Mouse (Mus musculus) thymus, postnatal 25 days (tissue): ENCODE measurements around the gene Nphp4.

Experiments
- DNase-seq: peaks from one replicate; pipeline ENCODE4 v3.0.0; 2022

Nphp4 gene

GRCm38 (mm10) chr4:152568662-152569395 lies 92.3 kb downstream of the Nphp4 start:
- no peak for DNase-seq

- DNase-seq = no peak
Measured at GRCm38 (mm10) chr4:152574266-152574665, 97.8 kb downstream of the Nphp4 start.

GRCm38 (mm10) chr4:152576826-152577225 lies 100.3 kb downstream of the Nphp4 start:
- DNase-seq = no peak

- DNase-seq = no peak
Measured at GRCm38 (mm10) chr4:152579956-152580355, 103.5 kb downstream of the Nphp4 start.

GRCm38 (mm10) chr4:152582206-152582605 lies 105.7 kb downstream of the Nphp4 start:
- no peak for DNase-seq

- DNase-seq = no peak
Measured at GRCm38 (mm10) chr4:152583616-152584015, 107.1 kb downstream of the Nphp4 start.

- no peak for DNase-seq
Measured at GRCm38 (mm10) chr4:152585526-152585925, 109.0 kb downstream of the Nphp4 start.

GRCm38 (mm10) chr4:152586175-152586574 lies 109.7 kb downstream of the Nphp4 start:
- DNase-seq = no peak

- DNase-seq = no peak
Measured at GRCm38 (mm10) chr4:152604285-152604684, 127.8 kb downstream of the Nphp4 start.

- no peak for DNase-seq
Measured at GRCm38 (mm10) chr4:152609196-152609595, 132.7 kb downstream of the Nphp4 start.

- no peak for DNase-seq
Measured at GRCm38 (mm10) chr4:152610026-152610425, 133.5 kb downstream of the Nphp4 start.
